Mouse (Mus musculus) gastrocnemius, adult 18-20 months (tissue): ENCODE results near the gene Cd2bp2. TPM values are rescaled to one million over a fixed set of nuclear protein-coding genes. Genes with fewer than 3 reads are reported as not detected.

Experiments
- DNase-seq: peaks from one replicate; pipeline ENCODE4 v3.0.0; 2021; ENCODE audit warnings: low spot score
- total RNA-seq, 2 experiments: library from RNA; stranded (reverse); gene quantifications; 2 replicates each; pipeline ENCODE4 v1.2.3; 2021

Gene Cd2bp2
- total RNA-seq, 2 experiments from 2014 or later, result 25.1 to 26.8 TPM

GRCm38 (mm10) chr7:127217901-127218642, 22.2 kb upstream of the Cd2bp2 start:
- DNase-seq, result no peak

GRCm38 (mm10) chr7:127217475-127217874, 21.6 kb upstream of the Cd2bp2 start:
- DNase-seq, result no peak

DNA sequence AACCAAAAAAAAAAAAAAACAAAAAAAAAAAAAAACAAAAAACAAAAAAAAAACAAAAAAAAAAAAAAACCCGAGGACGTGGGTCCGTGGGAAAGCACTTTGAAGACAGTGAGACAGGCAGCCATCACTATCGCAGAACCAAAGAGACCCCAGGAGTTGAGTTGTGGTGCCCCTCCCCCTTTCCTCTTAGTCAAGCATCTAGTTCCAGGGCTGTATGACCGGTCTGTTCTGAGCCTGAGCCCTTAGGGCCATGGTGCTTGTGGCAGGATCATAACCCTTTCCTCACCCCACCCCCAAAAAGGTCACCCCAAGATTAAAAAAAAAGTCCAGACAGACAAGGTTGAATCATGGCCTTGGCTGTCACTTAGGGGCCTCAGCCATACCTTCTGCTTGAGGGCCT, 20.5 kb upstream of the Cd2bp2 start:
- DNase-seq, result no peak

- peak; percentile 80 for DNase-seq
These were observed 19.4 kb upstream of the Cd2bp2 start for GRCm38 (mm10) chr7:127214981-127215871.

- DNase-seq, result peak; percentile 39
These were observed 18.7 kb upstream of the Cd2bp2 start for GRCm38 (mm10) chr7:127214521-127214920.

- DNase-seq, result no peak
These were observed 18.1 kb upstream of the Cd2bp2 start for GRCm38 (mm10) chr7:127213930-127214329.

GRCm38 (mm10) chr7:127213485-127213884, 17.6 kb upstream of the Cd2bp2 start:
- DNase-seq, result peak; percentile 64

GRCm38 (mm10) chr7:127212432-127213250, 16.8 kb upstream of the Cd2bp2 start:
- DNase-seq, result peak; percentile 50

- DNase-seq, result peak; percentile 78
These were observed 15.3 kb upstream of the Cd2bp2 start for GRCm38 (mm10) chr7:127211014-127211745.

DNA sequence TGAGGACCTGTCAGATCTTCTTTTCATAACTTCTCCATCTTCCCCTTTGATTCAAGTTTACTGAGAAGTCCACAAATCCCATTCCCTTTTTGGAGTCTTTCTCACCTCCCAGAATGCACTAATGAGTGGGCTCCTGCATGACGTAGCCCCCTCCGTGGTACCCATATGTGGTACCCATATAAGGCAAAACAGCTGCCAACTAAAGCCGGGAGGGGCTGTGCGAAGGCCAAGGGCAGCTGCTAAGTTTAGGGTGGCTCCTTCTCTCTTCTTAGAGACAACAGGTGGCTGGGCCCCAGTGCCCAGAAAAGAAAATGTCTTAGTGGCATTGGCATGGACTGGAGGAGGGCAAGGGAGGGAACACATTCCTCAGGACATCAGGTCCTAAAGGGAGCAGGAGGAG, 14.4 kb upstream of the Cd2bp2 start:
- peak; percentile 81 for DNase-seq

DNA sequence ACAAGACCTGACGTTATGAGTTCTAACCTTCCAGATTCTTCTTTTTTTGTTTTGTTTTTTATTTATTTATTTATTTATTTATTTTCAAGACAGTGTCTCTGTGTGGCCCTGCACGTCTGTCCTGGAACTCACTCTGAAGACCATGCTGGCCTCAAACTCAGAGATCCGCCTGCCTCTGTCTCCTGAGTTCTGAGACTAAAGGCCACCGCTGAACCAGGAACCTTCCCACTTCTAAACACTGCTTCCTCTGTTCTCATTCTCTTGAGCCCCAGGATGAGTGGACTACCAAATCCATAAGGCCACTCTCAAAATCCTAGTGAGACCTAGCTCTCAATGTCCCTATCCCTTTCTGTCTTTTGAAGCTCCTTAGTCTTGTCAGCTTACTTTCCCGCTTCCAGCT, 14.0 kb upstream of the Cd2bp2 start:
- no peak for DNase-seq

DNA sequence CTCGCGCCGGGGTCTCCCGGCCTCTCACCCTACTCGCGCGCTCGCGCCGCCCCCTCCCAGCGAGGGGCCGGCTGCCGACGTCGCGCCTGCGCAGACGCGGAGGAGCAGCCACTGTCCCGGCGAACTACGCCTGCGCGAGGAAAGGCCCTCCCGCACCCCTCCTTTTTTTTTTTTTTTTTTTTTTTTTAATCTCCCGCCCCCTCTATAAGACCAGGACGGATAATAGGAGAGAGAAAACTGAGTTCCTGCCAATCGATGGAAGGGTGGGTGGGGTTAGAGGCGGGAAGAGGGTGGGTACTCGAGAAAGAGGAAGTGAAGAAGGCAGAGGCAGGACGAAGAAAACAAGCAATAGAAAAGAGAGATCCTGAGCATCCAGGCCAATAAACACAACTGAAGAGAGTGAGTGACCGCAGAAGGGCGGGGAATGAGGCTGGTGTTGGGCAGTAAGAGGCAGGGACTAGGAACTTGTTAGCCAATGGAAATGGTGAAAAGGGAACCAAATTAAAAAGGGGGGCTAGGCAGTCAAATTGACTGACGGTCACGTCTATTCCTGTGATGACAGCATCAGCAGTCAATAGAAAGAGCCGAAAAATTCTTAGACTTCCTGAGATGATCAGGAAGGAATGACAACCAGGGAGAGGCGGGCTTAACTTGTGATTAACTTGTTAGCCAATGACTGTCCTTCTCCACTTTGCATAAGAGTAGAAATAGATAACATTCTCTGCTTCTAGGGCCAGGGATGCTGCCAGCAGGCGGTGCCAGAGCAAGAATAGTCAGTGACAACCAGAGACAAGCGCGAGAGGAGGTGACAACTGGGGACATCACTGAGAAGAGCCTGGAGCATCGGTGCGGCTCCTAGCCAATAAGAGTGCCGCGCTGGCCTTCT, 12.9 kb upstream of the Cd2bp2 start, which contains the start of gene Mylpf:
Gene Mylpf (plus strand): TSS at position 338 of the 886 bp plus-strand sequence.
- peak; percentile 93 for DNase-seq

GRCm38 (mm10) chr7:127208295-127208552, 12.4 kb upstream of the Cd2bp2 start, which contains the start of gene Tbc1d10b:
Gene Tbc1d10b (minus strand): TSS chr7:127208468.
- no peak for DNase-seq

DNA sequence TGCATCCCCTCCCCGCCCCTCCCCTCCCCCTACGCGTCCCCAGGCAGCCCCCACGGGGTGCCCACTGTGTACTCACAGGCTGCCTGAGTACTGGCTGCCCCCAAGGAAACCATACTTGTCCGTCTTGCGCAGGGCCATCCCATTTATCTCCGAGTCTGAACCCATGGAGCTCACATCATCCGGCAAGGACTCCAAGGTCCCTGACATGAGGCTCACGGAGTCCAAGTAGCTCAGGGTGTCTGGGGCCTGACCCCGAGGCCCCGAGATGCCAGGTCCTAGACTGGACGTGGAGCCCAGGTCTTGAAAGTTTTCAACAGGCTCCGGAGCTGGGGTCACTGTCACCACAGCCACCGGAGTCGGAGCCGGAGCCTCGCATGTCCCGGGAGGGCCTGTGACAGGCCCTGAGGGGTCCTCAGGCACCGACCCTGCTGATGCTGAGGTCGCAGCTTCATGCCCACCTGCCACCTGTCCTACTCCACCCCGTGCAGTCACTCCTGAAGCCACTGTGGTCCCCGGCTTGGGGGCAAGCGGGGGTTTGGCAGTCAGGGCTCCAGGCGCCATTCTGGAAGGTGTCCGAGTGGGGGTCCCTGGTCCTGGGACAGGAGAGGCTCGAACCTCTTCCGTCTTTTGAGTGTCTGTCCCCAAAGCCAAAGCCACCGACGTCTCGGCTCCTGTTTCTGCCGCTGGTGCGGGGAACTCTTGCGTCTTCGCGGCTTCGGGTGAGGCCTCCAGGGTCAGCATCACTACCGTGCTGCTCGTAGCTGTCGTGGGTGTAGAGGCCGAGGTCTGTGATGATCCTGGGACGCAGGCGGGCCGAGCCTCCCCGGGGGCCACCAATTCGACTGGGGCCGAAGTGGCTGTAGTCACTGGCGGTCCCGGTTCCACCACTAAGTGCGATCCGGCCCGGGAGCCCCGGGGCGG, 11.8 kb upstream of the Cd2bp2 start:
- DNase-seq, result no peak

- DNase-seq, result no peak
These were observed 10.8 kb upstream of the Cd2bp2 start for GRCm38 (mm10) chr7:127206606-127207005.

- no peak for DNase-seq
These were observed 634 bp upstream of the Cd2bp2 start for GRCm38 (mm10) chr7:127196484-127196883.

- no peak for DNase-seq
These were observed 1.2 kb downstream of the Cd2bp2 start for GRCm38 (mm10) chr7:127194633-127195029.

DNA sequence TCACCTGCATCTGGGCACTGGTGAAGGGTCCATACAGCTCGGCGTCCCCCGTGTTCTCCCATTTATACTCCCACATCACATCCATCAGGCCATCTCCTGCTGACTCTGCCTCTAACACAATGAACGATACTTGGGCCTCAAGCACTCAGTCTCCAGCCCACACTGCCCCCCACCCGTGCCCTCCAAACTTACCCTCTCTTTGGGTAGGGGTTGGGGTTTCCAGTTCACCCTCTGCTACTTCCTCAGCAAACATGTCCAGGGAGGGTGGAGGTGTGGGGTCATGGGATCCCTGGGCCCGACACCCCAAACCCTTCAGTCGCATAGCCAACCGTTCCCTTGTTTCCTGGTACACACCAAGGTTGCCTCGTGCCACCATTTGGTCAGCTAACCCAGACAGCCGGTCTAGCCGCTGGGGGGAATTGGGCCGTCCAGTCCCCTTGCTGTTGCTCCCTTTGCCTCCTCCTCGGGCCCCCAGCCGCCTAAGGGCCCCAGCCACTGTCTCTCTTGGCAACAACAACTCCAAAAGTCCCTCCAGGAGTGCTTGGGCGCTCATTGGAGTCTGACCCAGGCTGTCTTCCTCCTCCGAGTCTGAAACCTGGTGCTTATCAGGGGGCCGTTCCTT, 1.7 kb downstream of the Cd2bp2 start:
- DNase-seq, result no peak

GRCm38 (mm10) chr7:127192989-127193388, 2.9 kb downstream of the Cd2bp2 start:
- DNase-seq, result no peak
